Mouse (Mus musculus) T-cell, adult 2 months (primary cell): ENCODE data around the gene Lipc.
"Not testable (repeated sequence)": the region's sequence is repeated elsewhere in the genome, so short reads cannot be mapped to it uniquely, and the experiment has no call there.

Experiments
- DNase-seq: peaks from one replicate; pipeline ENCODE4 v3.0.0; 2022; ENCODE audit warnings: low spot score

Gene Lipc

GRCm38 (mm10) chr9:70859233-70859632 is 92.8 kb downstream of the Lipc start:
- no peak for DNase-seq

- no peak for DNase-seq
These were observed 96.2 kb downstream of the Lipc start for GRCm38 (mm10) chr9:70855868-70856267.

- no peak for DNase-seq
These were observed 97.1 kb downstream of the Lipc start for GRCm38 (mm10) chr9:70854950-70855349.

- not testable (repeated sequence) for DNase-seq
These were observed 98.9 kb downstream of the Lipc start for GRCm38 (mm10) chr9:70853081-70853480.

- no peak for DNase-seq
These were observed 100.5 kb downstream of the Lipc start for GRCm38 (mm10) chr9:70851533-70851932.

GRCm38 (mm10) chr9:70848135-70848770 is 103.8 kb downstream of the Lipc start:
- no peak for DNase-seq

GRCm38 (mm10) chr9:70847627-70848051 is 104.4 kb downstream of the Lipc start:
- DNase-seq, result no peak

GRCm38 (mm10) chr9:70843270-70843669 is 108.8 kb downstream of the Lipc start:
- no peak for DNase-seq

GRCm38 (mm10) chr9:70842300-70842941 is 109.6 kb downstream of the Lipc start:
- no peak for DNase-seq

GRCm38 (mm10) chr9:70841426-70842215 is 110.4 kb downstream of the Lipc start:
- DNase-seq, result no peak

GRCm38 (mm10) chr9:70840861-70841341 is 111.1 kb downstream of the Lipc start:
- no peak for DNase-seq

- no peak for DNase-seq
These were observed 113.7 kb downstream of the Lipc start for GRCm38 (mm10) chr9:70838132-70838911.

GRCm38 (mm10) chr9:70834730-70835154 is 117.3 kb downstream of the Lipc start:
- DNase-seq, result no peak

- no peak for DNase-seq
These were observed 117.8 kb downstream of the Lipc start for GRCm38 (mm10) chr9:70834217-70834616.

- DNase-seq, result no peak
These were observed 118.7 kb downstream of the Lipc start for GRCm38 (mm10) chr9:70833111-70833908.

GRCm38 (mm10) chr9:70832231-70832630 is 119.8 kb downstream of the Lipc start:
- no peak for DNase-seq

GRCm38 (mm10) chr9:70830844-70831529 is 121.0 kb downstream of the Lipc start:
- DNase-seq, result no peak

GRCm38 (mm10) chr9:70829784-70830488 is 122.1 kb downstream of the Lipc start:
- no peak for DNase-seq

GRCm38 (mm10) chr9:70827911-70828310 is 124.1 kb downstream of the Lipc start:
- no peak for DNase-seq

GRCm38 (mm10) chr9:70824103-70824502 is 127.9 kb downstream of the Lipc start:
- DNase-seq, result no peak
